Mouse (Mus musculus) bone marrow, adult 2 months (tissue): ENCODE data around the gene Gria4. TPM values are rescaled to one million over a fixed set of nuclear protein-coding genes. Genes with fewer than 3 reads are reported as not detected.

Experiments
- H3K27ac ChIP-seq: fragments of 200-500 bp; 2 replicates; pipeline ENCODE4 v1.5.1; 2012; ENCODE audit warnings: low read depth, mild to moderate bottlenecking, control low read depth, inconsistent platforms, low read length; ENCODE audit not compliant: control insufficient read depth, poor library complexity, insufficient read depth
- H3K4me1 ChIP-seq: fragments of 200-500 bp; 2 replicates; pipeline ENCODE4 v1.6.1; 2011; ENCODE audit warnings: low read length; ENCODE audit not compliant: control insufficient read depth, insufficient read depth
- H3K4me3 ChIP-seq: fragments of 200-500 bp; replicated peaks from 2 replicates; pipeline ENCODE3; 2011; ENCODE audit warnings: mild to moderate bottlenecking, low read depth, low read length, control low read depth; ENCODE audit not compliant: control insufficient read depth
- CTCF ChIP-seq: fragments of 200-500 bp; IDR thresholded peaks from 2 replicates; pipeline ENCODE4 v1.5.1; 2011; ENCODE audit warnings: low read length, control low read depth; ENCODE audit not compliant: control insufficient read depth, insufficient read depth
- POLR2A ChIP-seq: fragments of 200-500 bp; IDR thresholded peaks from 2 replicates; pipeline ENCODE4 v1.6.1; 2011; ENCODE audit warnings: low read depth, mild to moderate bottlenecking, control low read depth, low read length, borderline replicate concordance; ENCODE audit not compliant: control insufficient read depth
- WGBS: fragments of 180-500 bp; shearing (Covaris S2); methylation state at CpG from one replicate; pipeline ENCODE4 v1.1.7; 2018; 5-methylcytosine and 5-hydroxymethylcytosine counted together
- polyA plus RNA-seq: library from polyadenylated mRNA; stranded (reverse); fragments of >200 nt; gene quantifications from 2 replicates; pipeline ENCODE4 v1.2.4, GENCODE M21; 2011; ENCODE audit warnings: low replicate concordance; ENCODE audit not compliant: missing spikeins, insufficient read depth, insufficient read length

Gene Gria4
- polyA plus RNA-seq, 1 experiment: 0.30 TPM

GRCm38 (mm10) chr9:4712367-4712766 lies 83.7 kb downstream of the Gria4 start:
- Histone ChIP-seq H3K4me1 (no peaks in the 10 kb centered on the region), H3K4me3 (no peak overlapping the region), H3K27ac (no peak overlapping the region)
- TF ChIP-seq POLR2A (no peak), CTCF (no peak)

GRCm38 (mm10) chr9:4687149-4687548 lies 108.9 kb downstream of the Gria4 start:
- WGBS: 48% methylated on average over 1 of the region's 1 CpGs
- TF ChIP-seq POLR2A (no peak), CTCF (no peak)
- H3K4me3 ChIP-seq: no peak overlapping the region
- no peak overlapping the region for H3K27ac ChIP-seq
- H3K4me1 ChIP-seq: no peaks in the 10 kb centered on the region

- Histone ChIP-seq H3K4me3 (no peak overlapping the region), H3K27ac (no peak overlapping the region), H3K4me1 (no peaks in the 10 kb centered on the region)
- WGBS: 84% methylated on average over 2 of the region's 2 CpGs
- no peak for TF ChIP-seq POLR2A
- no peak for TF ChIP-seq CTCF
Measured at GRCm38 (mm10) chr9:4680244-4680643, 115.8 kb downstream of the Gria4 start.

- 88% methylated on average over 1 of the region's 1 CpGs for WGBS
- no peaks in the 10 kb centered on the region for H3K4me1 ChIP-seq
- no peak for TF ChIP-seq POLR2A
- H3K4me3 ChIP-seq: no peak overlapping the region
- no peak overlapping the region for H3K27ac ChIP-seq
Measured at GRCm38 (mm10) chr9:4679099-4679498, 116.9 kb downstream of the Gria4 start.

GRCm38 (mm10) chr9:4665691-4666090 lies 130.3 kb downstream of the Gria4 start:
- no peak overlapping the region for H3K4me3 ChIP-seq
- 59% methylated on average over 2 of the region's 2 CpGs for WGBS
- H3K4me1 ChIP-seq: no peaks in the 10 kb centered on the region
- TF ChIP-seq CTCF: no peak
- no peak overlapping the region for H3K27ac ChIP-seq

GRCm38 (mm10) chr9:4662421-4662820 lies 133.6 kb downstream of the Gria4 start:
- Histone ChIP-seq H3K27ac (no peak overlapping the region), H3K4me3 (no peak overlapping the region), H3K4me1 (no peaks in the 10 kb centered on the region)
- 60% methylated on average over 1 of the region's 1 CpGs for WGBS
- TF ChIP-seq CTCF: no peak
- TF ChIP-seq POLR2A: no peak

GRCm38 (mm10) chr9:4658951-4659350 lies 137.1 kb downstream of the Gria4 start:
- H3K4me3 ChIP-seq: no peak overlapping the region
- no peak overlapping the region for H3K27ac ChIP-seq
- no peaks in the 10 kb centered on the region for H3K4me1 ChIP-seq
- TF ChIP-seq POLR2A (no peak), CTCF (no peak)

- WGBS: 75% methylated on average over 1 of the region's 1 CpGs
- H3K4me1 ChIP-seq: no peaks in the 10 kb centered on the region
- no peak overlapping the region for H3K4me3 ChIP-seq
- H3K27ac ChIP-seq: no peak overlapping the region
- no peak for TF ChIP-seq CTCF
- no peak for TF ChIP-seq POLR2A
Measured at GRCm38 (mm10) chr9:4654333-4654732, 141.7 kb downstream of the Gria4 start.

GRCm38 (mm10) chr9:4639192-4639900 lies 156.7 kb downstream of the Gria4 start:
- no peak for TF ChIP-seq CTCF
- no peak overlapping the region for H3K27ac ChIP-seq
- H3K4me3 ChIP-seq: no peak overlapping the region
- H3K4me1 ChIP-seq: no peaks in the 10 kb centered on the region
- 18% methylated on average over 2 of the region's 2 CpGs for WGBS

- WGBS: 57% methylated on average over 4 of the region's 4 CpGs
- no peak for TF ChIP-seq POLR2A
- no peak for TF ChIP-seq CTCF
- no peak overlapping the region for H3K4me3 ChIP-seq
- no peak overlapping the region for H3K27ac ChIP-seq
- no peaks in the 10 kb centered on the region for H3K4me1 ChIP-seq
Measured at GRCm38 (mm10) chr9:4631910-4632309, 164.1 kb downstream of the Gria4 start.
